Mouse (Mus musculus): ENCODE measurements around the gene S100a2. TPM values are rescaled to one million over a fixed set of nuclear protein-coding genes. Genes with fewer than 3 reads are reported as not detected.

The S100a2 gene
- polyA plus RNA-seq, 2 experiments = not detected

DNA sequence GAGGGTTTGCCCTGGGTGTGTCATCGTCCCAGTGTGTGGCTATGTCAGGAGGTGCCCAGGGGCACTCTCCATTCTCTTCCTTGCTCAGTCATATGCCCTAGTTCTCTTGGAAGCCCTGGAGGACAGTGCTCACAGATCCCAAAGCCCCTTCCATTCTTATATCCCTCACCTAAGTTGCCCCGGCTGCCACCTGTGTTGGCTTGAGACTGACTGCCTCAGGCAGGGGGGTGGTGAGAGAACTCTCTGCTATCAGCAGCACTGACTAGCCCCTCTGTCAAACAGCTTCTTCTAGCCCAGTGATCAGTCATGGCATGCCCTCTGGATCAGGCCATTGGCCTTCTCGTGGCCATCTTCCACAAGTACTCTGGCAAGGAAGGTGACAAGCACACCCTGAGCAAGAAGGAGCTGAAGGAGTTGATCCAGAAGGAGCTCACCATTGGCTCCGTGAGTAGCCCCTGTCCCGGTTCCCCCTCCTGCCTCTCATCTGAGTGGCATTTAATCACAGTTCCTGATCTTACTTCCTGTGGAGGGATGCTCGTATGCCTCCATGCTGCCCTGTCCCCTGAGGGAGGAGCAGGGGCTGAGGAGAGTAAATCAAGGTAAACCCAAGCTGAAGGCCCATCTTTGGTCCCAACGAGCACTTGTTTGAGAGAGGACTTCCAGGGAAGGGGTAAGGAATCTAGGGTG lies 23.6 kb downstream of the S100a2 start:
- WGBS (ENCODE audit: insufficient replicate concordance) = 28% methylated on average over 7 of the region's 7 CpGs
- Histone ChIP-seq H3K9ac (replicated peaks) (no peak overlapping the region), H3K4me1 (replicated peaks; ENCODE audit: control insufficient read depth in 2 of 2, insufficient read depth in 2 of 2, low read length in 1 of 2) (no peaks in the 10 kb centered on the region), H3K27me3 (ENCODE audit: control insufficient read depth, insufficient read depth, low read length) (no peaks in the 10 kb centered on the region), H3K27ac (no peak overlapping the region), H3K9me3 (ENCODE audit: control insufficient read depth, low read length) (no peaks in the 10 kb centered on the region), H3K36me3 (replicated peaks; ENCODE audit: control insufficient read depth, insufficient read depth, low read depth) (no peaks in the 10 kb centered on the region), H3K4me2 (ENCODE audit: low read depth) (no peak overlapping the region), H3K4me3 (ENCODE audit: insufficient read depth in 1 of 2, low read depth in 2 of 2, low read length in 2 of 2) (no peak overlapping the region)
- ATAC-seq (ENCODE audit: insufficient read depth) (no peak), DNase-seq (ENCODE audit: low read depth in 3 of 3, low spot score in 3 of 3) (no peak)
- TF ChIP-seq CTCF (IDR thresholded peaks at IDR 0.05; ENCODE audit: low read depth) (no peak), EP300 (IDR thresholded peaks at IDR 0.05; ENCODE audit: low read depth) (no peak)

DNA sequence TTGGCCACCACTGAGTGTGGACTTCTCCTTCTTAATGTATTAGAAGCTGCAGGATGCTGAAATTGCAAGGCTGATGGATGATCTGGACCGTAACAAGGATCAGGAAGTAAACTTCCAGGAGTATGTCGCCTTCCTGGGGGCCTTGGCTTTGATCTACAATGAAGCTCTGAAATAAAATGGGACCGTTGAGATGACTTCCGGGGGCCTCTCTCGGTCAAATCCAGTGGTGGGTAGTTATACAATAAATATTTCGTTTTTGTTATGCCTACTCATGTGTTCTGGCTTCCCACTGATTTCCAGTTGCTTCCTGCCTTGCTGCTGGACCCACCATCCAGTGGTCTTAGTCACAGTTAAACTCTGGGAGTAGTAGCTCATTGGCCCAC lies 24.1 kb downstream of the S100a2 start:
- no peak overlapping the region for H3K4me2 ChIP-seq (ENCODE audit: low read depth)
- H3K27ac ChIP-seq = no peak overlapping the region
- H3K36me3 ChIP-seq (replicated peaks; ENCODE audit: control insufficient read depth, insufficient read depth, low read depth) = no peaks in the 10 kb centered on the region
- DNase-seq (ENCODE audit: low read depth in 3 of 3, low spot score in 3 of 3) = no peak
- no peaks in the 10 kb centered on the region for H3K4me1 ChIP-seq (replicated peaks; ENCODE audit: control insufficient read depth in 2 of 2, insufficient read depth in 2 of 2, low read length in 1 of 2)
- no peak for ATAC-seq (ENCODE audit: insufficient read depth)
- WGBS (ENCODE audit: insufficient replicate concordance) = 56% methylated on average over 6 of the region's 6 CpGs
- H3K9me3 ChIP-seq (ENCODE audit: control insufficient read depth, low read length) = no peaks in the 10 kb centered on the region
- no peak overlapping the region for H3K9ac ChIP-seq (replicated peaks)
- no peak overlapping the region for H3K4me3 ChIP-seq (ENCODE audit: insufficient read depth in 1 of 2, low read depth in 2 of 2, low read length in 2 of 2)
- no peaks in the 10 kb centered on the region for H3K27me3 ChIP-seq (ENCODE audit: control insufficient read depth, insufficient read depth, low read length)
- TF ChIP-seq EP300 (IDR thresholded peaks at IDR 0.05; ENCODE audit: low read depth) (no peak), CTCF (IDR thresholded peaks at IDR 0.05; ENCODE audit: low read depth) (no peak)

DNA sequence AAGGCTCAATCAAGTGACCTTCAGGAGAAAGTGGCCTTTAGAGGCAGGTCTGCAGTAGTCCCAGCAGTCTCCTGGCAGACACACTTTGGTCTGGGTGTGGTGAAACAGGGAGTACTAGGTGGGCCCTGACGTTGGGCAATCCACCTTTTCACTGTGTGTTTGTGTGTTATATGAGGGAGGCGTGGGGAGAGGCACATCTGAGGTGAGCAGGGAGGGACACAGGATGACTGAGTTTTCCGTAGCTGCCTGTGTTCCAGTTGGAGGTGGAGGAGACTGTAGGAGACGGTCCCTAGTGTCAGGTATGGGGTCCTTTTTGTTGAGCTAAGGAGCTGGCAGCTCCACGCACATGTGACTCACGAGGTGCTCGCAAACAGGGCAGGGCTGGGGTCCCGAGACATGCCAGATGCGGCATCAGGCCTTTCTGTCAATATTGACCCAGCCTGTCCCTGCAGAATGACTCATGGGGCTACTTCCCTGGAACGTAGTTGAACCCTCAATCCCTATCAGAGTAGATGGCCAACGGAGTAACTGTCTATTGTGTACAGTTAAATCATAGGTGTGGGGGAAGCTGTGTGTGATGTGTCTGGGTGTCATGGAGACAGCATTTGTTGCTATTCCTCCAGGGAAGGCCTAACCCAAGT lies 24.7 kb downstream of the S100a2 start:
- Histone ChIP-seq H3K4me1 (replicated peaks; ENCODE audit: control insufficient read depth in 2 of 2, insufficient read depth in 2 of 2, low read length in 1 of 2) (no peaks in the 10 kb centered on the region), H3K9ac (replicated peaks) (no peak overlapping the region), H3K9me3 (ENCODE audit: control insufficient read depth, low read length) (no peaks in the 10 kb centered on the region), H3K4me2 (ENCODE audit: low read depth) (no peak overlapping the region), H3K36me3 (replicated peaks; ENCODE audit: control insufficient read depth, insufficient read depth, low read depth) (no peaks in the 10 kb centered on the region), H3K27ac (no peak overlapping the region), H3K27me3 (ENCODE audit: control insufficient read depth, insufficient read depth, low read length) (no peaks in the 10 kb centered on the region), H3K4me3 (ENCODE audit: insufficient read depth in 1 of 2, low read depth in 2 of 2, low read length in 2 of 2) (no peak overlapping the region)
- ATAC-seq (ENCODE audit: insufficient read depth) (no peak), DNase-seq (ENCODE audit: low read depth in 3 of 3, low spot score in 3 of 3) (no peak)
- no peak for TF ChIP-seq CTCF (IDR thresholded peaks at IDR 0.05; ENCODE audit: low read depth)
- no peak for TF ChIP-seq EP300 (IDR thresholded peaks at IDR 0.05; ENCODE audit: low read depth)
- 57% methylated on average over 11 of the region's 11 CpGs for WGBS (ENCODE audit: insufficient replicate concordance)

DNA sequence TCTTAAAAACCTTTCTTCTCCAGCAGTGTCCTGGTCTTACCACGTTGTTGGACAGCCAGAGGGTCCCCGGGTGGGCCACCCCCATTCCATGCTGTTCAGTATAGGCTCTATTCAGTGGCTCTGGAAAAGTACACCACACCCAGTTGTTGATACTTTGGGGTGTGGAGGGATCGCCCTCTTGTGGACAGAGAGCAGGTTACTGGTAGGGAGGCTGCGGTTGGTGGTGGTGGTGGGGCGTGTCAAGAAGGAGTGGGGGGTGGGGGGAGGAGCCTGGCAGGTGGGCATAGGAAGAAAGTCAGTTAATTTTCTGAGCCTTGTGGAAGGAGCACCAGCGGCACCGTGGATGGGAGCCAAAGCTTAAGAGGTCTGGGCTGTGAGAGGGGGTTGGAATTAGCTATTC lies 25.4 kb downstream of the S100a2 start:
- H3K9ac ChIP-seq (replicated peaks) = no peak overlapping the region
- no peak overlapping the region for H3K4me2 ChIP-seq (ENCODE audit: low read depth)
- H3K9me3 ChIP-seq (ENCODE audit: control insufficient read depth, low read length) = no peaks in the 10 kb centered on the region
- H3K4me1 ChIP-seq (replicated peaks; ENCODE audit: control insufficient read depth in 2 of 2, insufficient read depth in 2 of 2, low read length in 1 of 2) = no peaks in the 10 kb centered on the region
- H3K27ac ChIP-seq = no peak overlapping the region
- peak; percentile 75 for TF ChIP-seq CTCF (IDR thresholded peaks at IDR 0.05; ENCODE audit: low read depth)
- TF ChIP-seq EP300 (IDR thresholded peaks at IDR 0.05; ENCODE audit: low read depth) = no peak
- no peak for ATAC-seq (ENCODE audit: insufficient read depth)
- H3K36me3 ChIP-seq (replicated peaks; ENCODE audit: control insufficient read depth, insufficient read depth, low read depth) = no peaks in the 10 kb centered on the region
- H3K27me3 ChIP-seq (ENCODE audit: control insufficient read depth, insufficient read depth, low read length) = no peaks in the 10 kb centered on the region
- peak; percentile 10 to 31 (median 25) for DNase-seq (ENCODE audit: low read depth in 3 of 3, low spot score in 3 of 3)
- 5% methylated on average over 7 of the region's 7 CpGs for WGBS (ENCODE audit: insufficient replicate concordance)
- no peak overlapping the region for H3K4me3 ChIP-seq (ENCODE audit: insufficient read depth in 1 of 2, low read depth in 2 of 2, low read length in 2 of 2)

DNA sequence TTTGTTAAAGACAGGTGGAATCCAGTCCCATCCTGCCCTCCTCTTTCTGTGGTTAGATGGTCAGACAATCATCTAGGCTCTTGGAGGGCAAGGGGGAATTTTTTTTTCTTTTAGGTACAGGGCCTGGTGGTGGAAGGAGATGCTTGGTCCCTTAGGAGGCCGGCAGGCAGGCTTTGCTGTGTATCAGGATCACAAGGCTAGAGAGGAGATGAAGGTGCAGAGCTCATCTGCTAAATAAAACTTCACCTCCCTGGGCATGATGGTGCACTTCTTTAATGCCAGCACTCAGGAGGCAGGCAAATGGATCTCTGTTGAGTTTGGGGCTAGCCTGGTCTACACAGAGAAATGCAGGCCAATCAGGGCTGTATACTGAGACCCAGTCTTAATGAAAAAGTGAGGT lies 25.9 kb downstream of the S100a2 start:
- Histone ChIP-seq H3K9ac (replicated peaks) (no peak overlapping the region), H3K27me3 (ENCODE audit: control insufficient read depth, insufficient read depth, low read length) (no peaks in the 10 kb centered on the region), H3K4me2 (ENCODE audit: low read depth) (no peak overlapping the region), H3K4me1 (replicated peaks; ENCODE audit: control insufficient read depth in 2 of 2, insufficient read depth in 2 of 2, low read length in 1 of 2) (no peaks in the 10 kb centered on the region), H3K4me3 (ENCODE audit: insufficient read depth in 1 of 2, low read depth in 2 of 2, low read length in 2 of 2) (no peak overlapping the region), H3K27ac (no peak overlapping the region), H3K36me3 (replicated peaks; ENCODE audit: control insufficient read depth, insufficient read depth, low read depth) (no peaks in the 10 kb centered on the region), H3K9me3 (ENCODE audit: control insufficient read depth, low read length) (no peaks in the 10 kb centered on the region)
- WGBS (ENCODE audit: insufficient replicate concordance) = 52% methylated on average over 1 of the region's 1 CpGs
- ATAC-seq (ENCODE audit: insufficient read depth) (no peak), DNase-seq (ENCODE audit: low read depth in 3 of 3, low spot score in 3 of 3) (no peak)
- TF ChIP-seq CTCF (IDR thresholded peaks at IDR 0.05; ENCODE audit: low read depth) = no peak
- no peak for TF ChIP-seq EP300 (IDR thresholded peaks at IDR 0.05; ENCODE audit: low read depth)
